Mouse (Mus musculus) cerebellum, adult 8-10 months (tissue): ENCODE results near the gene Ap3d1.

Source experiments
- DNase-seq: peaks from one replicate; pipeline ENCODE4 v3.0.0; 2022

The Ap3d1 gene

GRCm38 (mm10) chr10:80742180-80742978, at the start of gene Ap3d1:
TSS of gene Ap3d1 (minus strand) at chr10:80742264.
- peak; percentile 97 for DNase-seq

- peak; percentile 60 for DNase-seq
Measured at GRCm38 (mm10) chr10:80791476-80792174, 49.6 kb upstream of the Ap3d1 start.

GRCm38 (mm10) chr10:80790761-80791404, 48.8 kb upstream of the Ap3d1 start:
- no peak for DNase-seq

GRCm38 (mm10) chr10:80787517-80787916, 45.5 kb upstream of the Ap3d1 start:
- no peak for DNase-seq

- DNase-seq = no peak
Measured at GRCm38 (mm10) chr10:80785963-80786362, 43.9 kb upstream of the Ap3d1 start.

GRCm38 (mm10) chr10:80784871-80785270, 42.8 kb upstream of the Ap3d1 start:
- no peak for DNase-seq

GRCm38 (mm10) chr10:80784302-80784701, 42.2 kb upstream of the Ap3d1 start:
- no peak for DNase-seq

- no peak for DNase-seq
Measured at GRCm38 (mm10) chr10:80779565-80779964, 37.5 kb upstream of the Ap3d1 start.

GRCm38 (mm10) chr10:80777123-80777522, 35.1 kb upstream of the Ap3d1 start:
- peak; percentile 63 for DNase-seq

GRCm38 (mm10) chr10:80776358-80776869, 34.4 kb upstream of the Ap3d1 start:
- no peak for DNase-seq

- DNase-seq = peak; percentile 77
Measured at GRCm38 (mm10) chr10:80775731-80776130, 33.7 kb upstream of the Ap3d1 start.

- no peak for DNase-seq
Measured at GRCm38 (mm10) chr10:80774981-80775380, 32.9 kb upstream of the Ap3d1 start.

GRCm38 (mm10) chr10:80774549-80774948, 32.5 kb upstream of the Ap3d1 start:
- DNase-seq = peak; percentile 95

GRCm38 (mm10) chr10:80773816-80774215, 31.8 kb upstream of the Ap3d1 start:
- no peak for DNase-seq

GRCm38 (mm10) chr10:80768365-80768764, 26.3 kb upstream of the Ap3d1 start:
- no peak for DNase-seq

- no peak for DNase-seq
Measured at GRCm38 (mm10) chr10:80766161-80766815, 24.2 kb upstream of the Ap3d1 start.

GRCm38 (mm10) chr10:80765746-80766145, 23.7 kb upstream of the Ap3d1 start:
- no peak for DNase-seq

- no peak for DNase-seq
Measured at GRCm38 (mm10) chr10:80763502-80763901, 21.4 kb upstream of the Ap3d1 start.

- no peak for DNase-seq
Measured at GRCm38 (mm10) chr10:80761821-80762220, 19.8 kb upstream of the Ap3d1 start.

- DNase-seq = no peak
Measured at GRCm38 (mm10) chr10:80760596-80761524, 18.8 kb upstream of the Ap3d1 start.

- DNase-seq = no peak
Measured at GRCm38 (mm10) chr10:80758651-80759050, 16.6 kb upstream of the Ap3d1 start.

- DNase-seq = no peak
Measured at GRCm38 (mm10) chr10:80757717-80758116, 15.7 kb upstream of the Ap3d1 start.
